Mouse (Mus musculus): ENCODE data around the gene Smim13. TPM values are rescaled to one million over a fixed set of nuclear protein-coding genes. Genes with fewer than 3 reads are reported as not detected.

Gene Smim13
- total RNA-seq, 2 experiments from 2014 or later = 178 to 186 TPM

Other genes with a start within 250 kb of the Smim13 start
- 10 to 100 TPM; 40.0 to 42.5 TPM for gene Pak1ip1, start 248.8 kb upstream of the Smim13 start, total RNA-seq (2021)
- 10 to 100 TPM; 63.8 to 64.2 TPM for gene Tmem14c, start 233.6 kb upstream of the Smim13 start, total RNA-seq (2021)
- 1 to 10 TPM; 2.6 to 2.9 TPM for gene Mak, start 170.1 kb upstream of the Smim13 start, total RNA-seq (2021)
- not detected for gene Gcm2, start 138.8 kb upstream of the Smim13 start, total RNA-seq (2021)
- gene Sycp2l, start 135.5 kb upstream of the Smim13 start, total RNA-seq (2021) = under 1 TPM; 0.18 to 0.46 TPM
- gene Elovl2, start 29.4 kb upstream of the Smim13 start, total RNA-seq (2021) = 10 to 100 TPM; 21.9 to 23.3 TPM
- not detected for gene Gm17364, start 24.1 kb downstream of the Smim13 start, total RNA-seq (2021)
- 10 to 100 TPM in 1 of 2 experiments, 1 to 10 TPM in 1; 6.4 to 11.0 TPM for gene Nedd9, start 237.5 kb downstream of the Smim13 start, total RNA-seq (2021)

Data from left cerebral cortex, postnatal 25 days (tissue).